Mouse (Mus musculus) left cerebral cortex, adult 2 months (tissue): ENCODE measurements around the gene Ddx47. TPM values are rescaled to one million over a fixed set of nuclear protein-coding genes. Genes with fewer than 3 reads are reported as not detected.

Experiments
- DNase-seq, 2 experiments: peaks; one replicate each; pipeline ENCODE4 v3.0.0; 2021 to 2022; ENCODE audit warnings: low spot score in 2 of 2, mixed read lengths in 1 of 2; ENCODE audit errors: extremely low spot score in 1 of 2
- H3K27ac ChIP-seq: fragments of 200-600 bp; 2 replicates; pipeline ENCODE4 v1.8.1; 2022
- H3K4me3 ChIP-seq: fragments of 200-600 bp; 2 replicates; pipeline ENCODE4 v1.8.1; 2022
- CTCF ChIP-seq: fragments of 200-600 bp; IDR thresholded peaks from 2 replicates; pipeline ENCODE4 v1.8.1; 2022; ENCODE audit warnings: antibody characterized with exemption, mild to moderate bottlenecking, moderate library complexity
- intact Hi-C: fragments of 180-260 bp; cut with DNase I; formaldehyde crosslinking; loops from one replicate; pipeline ENCODE4 v1.15.1; 2025
- long read RNA-seq, 2 experiments: library from polyadenylated mRNA; stranded (forward); transcript quantifications; one replicate each; pipeline ENCODE4 v2.0.0; 2021; ENCODE audit warnings: borderline mapping rate in 2 of 2
- total RNA-seq, 2 experiments: library from RNA; stranded (reverse); gene quantifications; 2 replicates each; pipeline ENCODE4 v1.2.3; 2021

Ddx47 gene
- 10 to 100 TPM; 61.0 to 62.0 TPM for total RNA-seq
- long read RNA-seq, experiment 1, full-length matches to known transcripts, result 26 of 31 reads
- long read RNA-seq, experiment 1, partial matches to known transcripts, result 2 of 31 reads
- long read RNA-seq, experiment 1, other reads (novel, unspliced or antisense), result 3 of 31 reads
- long read RNA-seq, experiment 2, transcript Ddx47-201 (12 exons, 1,764 nt), result major isoform, 22 of 32 reads
- long read RNA-seq, experiment 2, partial matches to known transcripts, result 3 of 32 reads
- long read RNA-seq, experiment 2, other reads (novel, unspliced or antisense), result 7 of 32 reads

DNA sequence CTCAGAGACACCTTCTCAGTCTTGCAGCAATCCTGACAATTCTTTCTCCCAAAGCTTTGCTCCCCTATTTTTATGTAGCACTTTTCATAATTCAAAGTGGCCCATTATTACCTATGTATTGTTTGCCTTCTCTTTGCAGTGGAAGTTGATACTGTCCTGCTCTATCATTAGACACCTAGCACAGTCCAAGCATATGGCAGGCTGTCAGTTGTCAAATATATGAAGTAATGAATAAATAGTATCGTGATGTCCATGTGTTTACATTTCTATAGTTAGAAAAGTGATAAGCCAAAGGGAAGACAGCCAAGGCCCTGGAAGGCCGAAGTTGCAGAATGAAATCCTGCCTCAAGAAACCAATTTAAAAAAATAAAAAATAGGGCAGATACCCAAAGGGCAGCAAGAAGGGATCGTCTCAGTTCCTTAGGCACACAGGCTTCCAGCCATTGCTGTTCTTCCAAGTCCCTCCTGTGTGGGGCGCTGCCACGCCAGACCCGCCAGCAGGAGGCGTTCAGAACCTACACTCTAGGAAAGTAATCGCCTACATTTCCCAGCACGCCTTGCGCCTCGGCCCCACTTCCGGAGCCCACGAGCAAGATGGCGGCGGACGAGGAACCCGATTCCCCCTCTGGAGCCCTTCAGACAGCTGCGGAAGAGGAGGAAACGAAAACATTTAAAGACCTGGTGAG, at the start of gene Ddx47:
Gene Ddx47 (plus strand): TSS at position 565 of the 686 bp plus-strand sequence.
- intact Hi-C loops, result loop anchor here (1.0 to 10.0 kb wide), 3 partner anchors 28 to 1814 kb away; partner anchors contain the start of genes BC049715 and Wbp11
- H3K4me3 ChIP-seq, result peak within 1 kb of the TSS; percentile 82
- TF ChIP-seq CTCF, result peak; percentile 99
- H3K27ac ChIP-seq, result peak within 1 kb of the TSS; percentile 83
- DNase-seq, result peak; percentile 94 to 96

DNA sequence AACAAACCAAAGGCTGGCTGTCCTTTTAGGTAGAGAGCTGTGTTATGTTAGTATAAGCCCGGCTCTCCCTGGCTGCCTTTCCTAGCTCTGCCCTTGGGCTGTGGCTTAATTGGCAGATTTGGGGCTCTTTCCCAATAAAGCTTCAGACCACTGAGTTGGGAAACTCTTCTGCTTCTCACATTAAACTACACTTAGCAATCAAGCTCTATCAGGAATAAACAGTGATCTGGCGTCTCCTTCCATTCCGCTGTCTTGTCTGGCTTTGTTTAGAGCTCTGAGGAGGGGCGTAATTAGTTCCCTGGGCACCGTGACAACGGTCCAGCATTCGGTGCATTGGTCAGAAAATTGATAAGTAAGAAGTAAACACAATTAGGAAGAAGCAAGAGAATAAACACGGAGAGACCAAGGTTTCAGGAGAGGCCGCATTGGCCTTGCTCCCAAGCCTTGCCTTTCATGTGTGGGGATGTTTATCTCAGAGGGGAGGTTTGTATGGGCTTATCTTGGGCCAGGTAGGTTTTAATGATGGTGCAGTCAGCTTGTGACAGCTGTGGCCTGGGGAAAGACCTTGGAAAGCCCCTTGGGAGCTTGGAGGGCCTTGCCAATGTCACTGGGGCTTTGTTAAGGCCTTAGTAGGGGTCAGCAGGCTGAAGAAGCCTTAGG, 49.4 kb upstream of the Ddx47 start:
- TF ChIP-seq CTCF, result no peak
- intact Hi-C loops, result no loop called here
- Histone ChIP-seq H3K4me3 (no peak overlapping the region), H3K27ac (no peak overlapping the region)
- DNase-seq, result no peak

DNA sequence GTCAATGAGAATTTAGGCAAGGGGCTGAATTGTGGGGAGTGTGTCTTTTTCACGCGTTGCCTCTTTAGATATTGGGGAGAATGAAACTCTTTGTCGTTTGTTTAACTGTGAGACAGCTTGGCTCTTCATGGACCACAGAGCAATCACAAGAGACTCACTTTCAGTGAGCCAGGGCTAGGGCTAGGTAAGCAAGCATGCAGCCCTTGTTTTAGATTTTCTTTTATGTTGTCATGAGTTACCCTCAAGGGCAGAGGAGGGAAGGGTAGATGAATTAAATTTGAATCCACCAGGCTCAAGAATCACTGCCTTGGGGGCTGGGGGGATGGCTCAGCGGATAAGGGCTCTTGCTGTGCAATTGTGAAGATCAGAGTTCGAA, 48.9 kb upstream of the Ddx47 start:
- no peak for TF ChIP-seq CTCF
- Histone ChIP-seq H3K4me3 (no peak overlapping the region), H3K27ac (no peak overlapping the region)
- intact Hi-C loops, result no loop called here
- DNase-seq, result no peak

DNA sequence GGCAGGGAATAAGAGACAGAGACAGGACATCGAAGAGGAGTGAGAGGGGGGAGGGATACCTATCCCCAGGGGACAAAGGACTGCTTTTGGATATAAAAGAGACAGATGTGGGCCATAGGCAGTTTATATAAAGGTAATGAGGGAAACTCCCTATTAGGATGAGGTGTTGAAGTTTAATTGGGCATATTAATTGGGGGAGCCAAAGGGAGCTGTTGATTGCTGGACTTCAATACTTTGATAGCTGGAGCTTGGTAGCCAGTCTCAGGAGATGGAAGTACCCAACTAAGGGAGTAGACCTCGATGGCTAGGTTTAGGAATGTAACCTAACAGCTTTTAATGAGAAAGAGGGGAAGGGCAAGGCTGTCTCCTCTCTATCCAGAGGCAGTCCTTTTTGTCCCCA, 47.5 kb upstream of the Ddx47 start:
- DNase-seq, result no peak
- H3K27ac ChIP-seq, result no peak overlapping the region
- H3K4me3 ChIP-seq, result no peak overlapping the region
- intact Hi-C loops, result no loop called here
- TF ChIP-seq CTCF, result no peak

DNA sequence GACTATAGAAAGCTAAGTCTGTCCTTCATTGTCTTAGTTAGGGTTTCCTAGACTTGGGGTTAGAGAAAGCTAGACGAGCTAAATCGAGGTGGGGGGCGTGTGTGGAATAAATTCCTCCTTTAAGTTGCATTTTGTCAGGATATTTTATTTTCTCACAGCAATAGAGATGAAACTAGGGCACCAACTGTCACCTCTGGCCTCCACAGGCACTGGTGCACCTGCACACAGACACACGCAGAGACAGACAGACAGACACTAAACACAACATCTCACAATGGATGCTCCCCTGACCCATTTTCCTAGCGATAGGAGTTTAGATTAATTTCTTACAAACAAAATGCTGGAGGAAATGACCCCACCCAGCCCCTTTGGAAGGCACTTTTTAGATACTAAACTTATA, 44.7 kb upstream of the Ddx47 start:
- intact Hi-C loops, result no loop called here

DNA sequence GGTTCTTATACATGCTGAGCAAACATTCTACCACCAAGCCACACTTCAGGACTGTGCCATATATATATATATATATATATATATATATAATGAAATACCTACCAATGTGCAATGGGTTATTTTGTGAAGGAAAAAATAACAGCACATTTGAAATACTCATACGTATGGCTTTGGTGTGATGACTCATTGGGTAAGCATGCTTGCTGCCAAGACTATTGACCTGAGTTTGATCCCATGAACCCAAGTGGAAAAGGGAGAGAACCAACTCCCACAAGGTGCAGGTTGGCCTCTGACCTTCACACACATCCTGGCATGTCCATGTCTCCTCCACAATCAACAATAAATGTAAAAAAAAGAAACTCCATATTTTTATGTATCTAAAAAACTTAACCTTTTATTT, 43.1 kb upstream of the Ddx47 start:
- no peak for DNase-seq
- Histone ChIP-seq H3K27ac (no peak overlapping the region), H3K4me3 (no peak overlapping the region)
- intact Hi-C loops, result no loop called here
- TF ChIP-seq CTCF, result no peak

More for the DNA sequence above, 44.7 kb upstream of the Ddx47 start:
- no peak for TF ChIP-seq CTCF
- no peak overlapping the region for H3K4me3 ChIP-seq
- H3K27ac ChIP-seq, result no peak overlapping the region
- no peak for DNase-seq

DNA sequence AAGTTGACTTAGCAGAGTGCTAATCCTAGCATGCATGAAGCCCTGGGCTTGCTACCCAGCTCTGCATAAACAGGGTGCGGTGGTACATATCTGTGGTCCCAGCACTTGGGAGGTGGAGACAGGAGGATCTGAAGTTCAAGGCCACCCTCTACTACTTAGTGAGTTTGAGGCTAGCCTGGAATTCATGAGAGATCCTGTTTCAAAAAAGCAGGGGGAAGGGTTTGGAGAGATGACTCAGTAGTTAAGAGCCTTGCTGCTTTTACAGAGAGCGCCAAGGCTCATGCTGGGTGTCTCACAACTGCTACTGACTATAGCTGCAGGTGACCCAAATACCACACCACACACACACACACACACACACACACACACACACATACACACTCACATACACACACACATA, 41.9 kb upstream of the Ddx47 start:
- TF ChIP-seq CTCF, result no peak
- H3K27ac ChIP-seq, result no peak overlapping the region
- DNase-seq, result no peak
- H3K4me3 ChIP-seq, result no peak overlapping the region
- intact Hi-C loops, result no loop called here

DNA sequence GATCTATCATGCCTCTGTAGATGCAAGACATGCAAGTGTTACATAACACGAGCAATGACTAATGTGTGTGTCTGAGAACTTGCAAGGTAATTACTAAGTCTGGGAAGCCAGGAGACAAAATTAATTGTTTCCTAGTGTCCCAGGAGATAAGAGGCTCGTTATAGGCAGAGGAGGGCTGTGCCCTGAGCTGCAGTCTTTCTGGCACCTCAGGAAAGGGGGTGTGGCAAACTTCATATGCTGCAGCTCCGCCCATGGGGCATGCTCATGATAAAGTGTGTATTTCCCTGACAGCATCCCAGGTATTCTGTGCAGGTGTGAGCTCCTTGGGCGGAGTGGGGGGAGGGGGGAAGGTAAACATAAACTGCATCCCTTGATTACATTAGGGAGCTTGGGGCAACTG, 39.3 kb upstream of the Ddx47 start:
- intact Hi-C loops, result no loop called here
- DNase-seq, result no peak
- H3K4me3 ChIP-seq, result no peak overlapping the region
- no peak overlapping the region for H3K27ac ChIP-seq
- TF ChIP-seq CTCF, result no peak

DNA sequence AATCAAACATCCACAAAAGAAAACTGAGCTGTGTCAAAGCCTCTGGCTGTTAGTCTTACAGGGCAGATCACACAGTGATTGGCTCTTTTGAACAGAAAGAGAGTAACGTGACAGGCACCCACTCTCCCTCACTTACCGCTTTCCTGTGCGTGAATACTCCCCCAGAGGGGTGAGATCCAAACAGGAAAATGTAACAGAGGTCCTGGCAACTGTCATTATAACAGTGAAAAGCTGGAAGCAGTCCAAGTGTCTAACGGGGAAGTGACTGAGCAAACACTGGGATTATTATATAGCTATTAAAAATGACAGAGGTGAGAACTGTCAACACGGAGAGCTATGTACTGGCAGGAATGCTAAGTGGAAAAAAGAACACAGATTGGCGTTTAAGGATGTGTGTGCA, 34.8 kb upstream of the Ddx47 start:
- intact Hi-C loops, result no loop called here
- DNase-seq, result no peak
- TF ChIP-seq CTCF, result no peak
- H3K4me3 ChIP-seq, result no peak overlapping the region
- H3K27ac ChIP-seq, result no peak overlapping the region

DNA sequence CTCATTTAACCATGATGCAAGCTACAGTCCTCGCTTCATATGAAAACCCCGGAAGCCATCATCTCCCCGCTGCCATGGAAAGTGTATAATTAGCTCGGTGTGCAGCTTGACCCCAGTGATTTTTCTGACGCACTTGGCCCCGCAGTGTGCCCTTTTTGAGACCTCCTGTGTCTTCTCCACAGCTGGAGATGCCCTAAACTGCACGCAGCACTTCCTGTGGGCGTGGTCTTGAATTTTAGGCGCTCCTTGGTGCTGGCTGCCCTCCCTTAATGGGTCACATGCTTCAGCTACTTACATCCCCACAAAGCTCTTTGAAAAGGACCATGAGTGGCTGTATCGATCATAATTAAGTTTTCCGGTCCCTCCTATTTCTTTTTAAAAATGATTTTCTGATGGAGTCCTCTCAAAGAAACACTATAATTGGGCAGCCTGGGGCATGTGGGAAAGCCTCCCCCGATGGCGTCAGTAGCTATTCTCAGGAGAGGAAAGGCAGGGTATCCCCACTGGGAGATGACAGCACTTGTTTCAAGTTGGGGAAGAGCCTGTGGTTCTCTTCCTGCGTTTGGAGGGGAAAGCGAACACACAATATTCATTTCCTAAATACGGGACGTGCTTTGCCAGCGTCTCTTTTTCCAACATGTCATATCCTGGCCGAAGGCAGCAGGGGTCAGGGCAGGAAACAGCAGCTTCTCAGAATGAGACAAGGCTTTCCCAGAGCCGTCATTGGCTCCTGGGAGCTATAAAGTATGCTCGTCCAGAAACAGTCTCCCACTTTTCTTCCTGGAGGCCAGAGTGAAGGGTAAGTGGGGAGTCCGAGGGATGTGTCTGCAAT, 30.0 kb upstream of the Ddx47 start, which contains the start of gene Apold1:
Gene Apold1 (plus strand): TSS at position 488 of the 832 bp plus-strand sequence.
- no peak for TF ChIP-seq CTCF
- Histone ChIP-seq H3K4me3 (peak within 1 kb of the TSS; percentile 13), H3K27ac (peak within 1 kb of the TSS; percentile 32; the same call in 1 of the 2 replicates)
- intact Hi-C loops, result no loop called here
- no peak for DNase-seq
